Mouse (Mus musculus): ENCODE measurements around the gene Furin.

GRCm38 (mm10) chr7:80387033-80387632, 18.1 kb downstream of the Furin start:
- TF ChIP-seq CTCF (conservative IDR thresholded peaks at IDR 0.05 in 1 of 2, IDR thresholded peaks at IDR 0.05 in 1 of 2; ENCODE audit: low read depth in 2 of 2, low read length in 2 of 2) = no peak
- no peak for TF ChIP-seq POLR2A (IDR thresholded peaks at IDR 0.05; ENCODE audit: low read depth, low read length)
- no peak for TF ChIP-seq EP300 (IDR thresholded peaks at IDR 0.05; ENCODE audit: low read length)
- no peak for TF ChIP-seq MAZ (IDR thresholded peaks at IDR 0.05; ENCODE audit: low read depth, low read length)
- no peak for TF ChIP-seq ZC3H11A (IDR thresholded peaks at IDR 0.05; ENCODE audit: low read depth, low read length)
- no peak for TF ChIP-seq SMC3 (IDR thresholded peaks at IDR 0.05; ENCODE audit: low read depth, low read length)
- TF ChIP-seq UBTF (IDR thresholded peaks at IDR 0.05; ENCODE audit: low read depth, low read length) = no peak
- TF ChIP-seq JUN (IDR thresholded peaks at IDR 0.05; ENCODE audit: insufficient read depth, low read depth, low read length) = no peak
- no peak for TF ChIP-seq RCOR1 (conservative IDR thresholded peaks at IDR 0.05; ENCODE audit: low read depth, low read length)
- no peak for TF ChIP-seq ZMIZ1 (IDR thresholded peaks at IDR 0.05; ENCODE audit: low read depth, low read length)
- no peak for TF ChIP-seq CHD2 (IDR thresholded peaks at IDR 0.05; ENCODE audit: low read length)
